Mouse (Mus musculus) G1E (cell line): ENCODE data around the gene Abcb8. TPM values are rescaled to one million over a fixed set of nuclear protein-coding genes. Genes with fewer than 3 reads are reported as not detected.

ENCODE experiments used
- ATAC-seq: 2 replicates; pipeline ENCODE4 v1.8.0; 2016; ENCODE audit warnings: mild to moderate bottlenecking; ENCODE audit not compliant: insufficient number of reproducible peaks, poor library complexity, low FRiP score, severe bottlenecking; ENCODE audit errors: extremely low read depth
- DNase-seq: peaks from one replicate; pipeline ENCODE4 v3.0.0; 2012; ENCODE audit warnings: low spot score
- H3K27me3 ChIP-seq: 2 replicates; pipeline ENCODE4 v1.6.1; 2012; ENCODE audit warnings: mild to moderate bottlenecking, low read length, inconsistent platforms; ENCODE audit not compliant: insufficient read depth
- H3K36me3 ChIP-seq: replicated peaks from 2 replicates; pipeline ENCODE3; 2012; ENCODE audit warnings: mild to moderate bottlenecking, inconsistent platforms
- H3K4me1 ChIP-seq: 2 replicates; pipeline ENCODE4 v1.6.1; 2012; ENCODE audit warnings: low read depth, low read length, inconsistent platforms, mixed read lengths; ENCODE audit not compliant: insufficient read depth
- H3K4me3 ChIP-seq: 2 replicates; pipeline ENCODE4 v1.5.1; 2012; ENCODE audit warnings: low read depth, mild to moderate bottlenecking, inconsistent platforms, low read length, moderate library complexity, mixed read lengths
- H3K9me3 ChIP-seq: replicated peaks from 2 replicates; pipeline ENCODE4 v1.6.1; 2012; ENCODE audit warnings: inconsistent platforms
- CTCF ChIP-seq: IDR thresholded peaks from 2 replicates; pipeline ENCODE4 v1.5.1; 2012; ENCODE audit warnings: low read depth, low read length, inconsistent platforms, mixed read lengths
- GATA1 ChIP-seq: IDR thresholded peaks from 2 replicates; pipeline ENCODE4 v1.6.1; 2012; ENCODE audit warnings: borderline replicate concordance, low read length, inconsistent platforms, mixed read lengths
- GATA2 ChIP-seq: IDR thresholded peaks from 2 replicates; pipeline ENCODE4 v1.6.1; 2012; ENCODE audit warnings: low read depth, low read length, inconsistent platforms, borderline replicate concordance
- POLR2AphosphoS5 ChIP-seq: IDR thresholded peaks from 2 replicates; pipeline ENCODE4 v1.6.1; 2012; ENCODE audit warnings: low read depth, low read length, inconsistent platforms; ENCODE audit not compliant: insufficient replicate concordance
- TAL1 ChIP-seq: conservative IDR thresholded peaks from 2 replicates; pipeline ENCODE4 v1.6.1; 2012; ENCODE audit warnings: low read depth, low read length, inconsistent platforms, mixed read lengths
- polyA plus RNA-seq: library from polyadenylated mRNA; stranded (reverse); fragments of >175 nt; gene quantifications from 2 replicates; pipeline ENCODE4 v1.2.3, GENCODE M21; 2012
- total RNA-seq, 2 experiments: library from RNA; stranded (forward) in 1 of 2; stranded (reverse) in 1 of 2; fragments of 200-1000 nt in 1 of 2; fragments of >200 nt in 1 of 2; fragmentation: Nextera tagmentation in 1 of 2; gene quantifications; 2 replicates each; pipeline ENCODE4 v1.2.3; 2014 to 2017

Gene Abcb8
- total and polyA plus RNA-seq, 3 experiments: 13.5 to 43.6 (median 15.4) TPM

DNA sequence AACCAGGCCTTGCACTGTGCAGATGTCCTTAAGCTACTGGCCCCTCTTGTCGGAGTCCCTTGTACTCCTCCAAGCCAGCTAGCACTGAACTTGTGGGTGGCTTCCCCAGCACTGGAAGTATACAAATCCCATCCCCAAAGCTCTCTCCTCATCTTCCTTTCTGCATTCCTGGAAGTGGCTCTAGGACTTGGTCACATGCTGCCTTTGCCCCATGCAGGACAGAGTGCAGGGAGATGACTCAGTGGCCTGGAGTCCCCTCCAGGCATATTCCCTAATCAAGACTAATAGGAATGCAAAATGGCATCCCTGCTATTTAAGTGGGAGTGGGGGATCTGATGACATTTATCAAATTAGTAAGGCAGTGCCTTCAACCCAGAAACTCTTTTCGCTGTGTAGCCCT, 18.6 kb downstream of the Abcb8 start:
- Histone ChIP-seq H3K4me1 (peaks cover 13% of the 10 kb centered on the region), H3K27me3 (peaks cover 30% of the 10 kb centered on the region), H3K9me3 (no peaks in the 10 kb centered on the region), H3K36me3 (peaks cover 43% of the 10 kb centered on the region), H3K4me3 (no peak overlapping the region)
- DNase-seq (no peak), ATAC-seq (no peak)
- TF ChIP-seq TAL1 (no peak), GATA1 (no peak), CTCF (no peak), GATA2 (no peak), POLR2AphosphoS5 (no peak)

DNA sequence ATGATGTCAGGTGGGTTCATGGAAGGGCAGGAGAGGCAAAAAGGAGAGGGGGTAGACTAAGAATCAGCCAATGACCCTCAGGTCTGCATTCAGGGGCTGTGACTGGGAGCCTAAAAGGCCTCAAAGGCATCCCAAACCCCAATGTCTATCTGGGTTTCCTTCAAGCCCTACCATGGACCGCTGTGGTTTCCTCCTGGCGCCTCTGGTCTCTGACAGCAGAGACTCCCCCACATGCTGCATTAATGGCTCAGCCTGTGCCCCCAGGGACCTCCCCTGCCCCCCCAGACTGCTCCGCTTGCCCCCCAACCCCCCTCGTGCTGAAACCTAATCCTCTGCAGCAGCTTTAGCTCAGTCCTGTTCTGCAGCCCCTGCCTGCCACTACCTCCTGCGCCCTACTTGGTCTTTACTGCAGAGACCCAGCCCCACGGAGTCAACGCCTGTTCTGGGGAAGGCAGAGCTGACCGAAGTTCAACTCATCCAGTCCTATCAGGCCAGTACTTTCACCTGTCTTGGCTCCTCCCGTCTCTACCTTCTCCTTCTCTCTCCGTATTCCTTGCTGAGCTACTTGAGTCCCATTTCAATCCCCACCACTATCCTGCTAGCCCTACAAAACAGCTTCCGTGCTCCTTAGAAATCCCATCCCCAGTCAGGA, 19.7 kb downstream of the Abcb8 start, which contains the start of gene Asic3:
Asic3 (plus strand) TSS at position 351 of the 652 bp plus-strand sequence.
- Histone ChIP-seq H3K36me3 (peaks cover 37% of the 10 kb centered on the region), H3K4me3 (no peak within 1 kb of the TSS), H3K4me1 (peaks cover 13% of the 10 kb centered on the region), H3K27me3 (peaks cover 30% of the 10 kb centered on the region), H3K9me3 (no peaks in the 10 kb centered on the region)
- TF ChIP-seq TAL1 (no peak), GATA1 (no peak), POLR2AphosphoS5 (no peak), GATA2 (no peak), CTCF (no peak)
- DNase-seq (no peak), ATAC-seq (no peak)

DNA sequence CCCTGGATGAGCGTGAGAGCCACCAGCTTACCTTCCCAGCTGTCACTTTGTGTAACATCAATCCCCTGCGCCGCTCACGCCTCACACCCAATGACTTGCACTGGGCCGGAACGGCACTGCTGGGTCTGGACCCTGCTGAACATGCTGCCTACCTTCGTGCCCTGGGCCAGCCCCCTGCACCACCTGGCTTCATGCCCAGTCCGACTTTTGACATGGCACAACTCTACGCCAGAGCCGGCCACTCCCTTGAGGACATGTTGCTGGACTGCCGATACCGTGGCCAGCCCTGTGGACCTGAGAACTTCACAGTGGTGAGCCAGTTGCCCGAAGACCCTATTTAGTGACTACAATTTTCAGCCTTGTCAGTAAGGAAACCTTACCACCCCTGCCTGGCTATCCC, 20.5 kb downstream of the Abcb8 start:
- ATAC-seq (no peak), DNase-seq (no peak)
- Histone ChIP-seq H3K4me1 (peaks cover 13% of the 10 kb centered on the region), H3K36me3 (peaks cover 37% of the 10 kb centered on the region), H3K4me3 (no peak overlapping the region), H3K27me3 (peaks cover 30% of the 10 kb centered on the region), H3K9me3 (no peaks in the 10 kb centered on the region)
- TF ChIP-seq GATA1 (no peak), CTCF (no peak), TAL1 (no peak), POLR2AphosphoS5 (no peak), GATA2 (no peak)

DNA sequence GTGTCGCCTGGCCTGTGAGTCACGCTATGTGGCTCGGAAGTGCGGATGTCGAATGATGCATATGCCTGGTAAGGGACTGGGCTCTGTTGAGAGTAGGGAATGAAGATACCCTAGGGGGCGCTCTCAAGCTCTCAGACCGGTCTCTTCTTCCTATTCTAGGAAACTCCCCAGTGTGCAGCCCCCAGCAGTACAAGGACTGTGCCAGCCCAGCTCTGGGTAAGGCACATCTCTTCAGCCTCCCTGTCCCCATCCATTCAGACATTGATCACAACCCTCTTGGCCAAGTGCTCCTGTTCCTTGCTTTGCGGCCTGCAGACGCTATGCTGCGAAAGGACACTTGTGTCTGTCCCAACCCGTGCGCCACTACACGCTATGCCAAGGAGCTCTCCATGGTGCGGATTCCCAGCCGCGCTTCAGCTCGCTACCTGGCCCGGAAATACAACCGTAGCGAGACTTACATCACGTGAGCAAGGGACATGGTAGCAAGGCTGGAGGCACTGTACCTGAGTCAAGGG, 22.8 kb downstream of the Abcb8 start:
- Histone ChIP-seq H3K9me3 (no peaks in the 10 kb centered on the region), H3K4me1 (peaks cover 13% of the 10 kb centered on the region), H3K4me3 (no peak overlapping the region), H3K36me3 (peaks cover 43% of the 10 kb centered on the region), H3K27me3 (peaks cover 30% of the 10 kb centered on the region)
- TF ChIP-seq GATA2 (no peak), CTCF (peak; percentile 23; the same call in 1 of the 2 replicates)
- no peak for ATAC-seq
- peak; percentile 54 for DNase-seq

DNA sequence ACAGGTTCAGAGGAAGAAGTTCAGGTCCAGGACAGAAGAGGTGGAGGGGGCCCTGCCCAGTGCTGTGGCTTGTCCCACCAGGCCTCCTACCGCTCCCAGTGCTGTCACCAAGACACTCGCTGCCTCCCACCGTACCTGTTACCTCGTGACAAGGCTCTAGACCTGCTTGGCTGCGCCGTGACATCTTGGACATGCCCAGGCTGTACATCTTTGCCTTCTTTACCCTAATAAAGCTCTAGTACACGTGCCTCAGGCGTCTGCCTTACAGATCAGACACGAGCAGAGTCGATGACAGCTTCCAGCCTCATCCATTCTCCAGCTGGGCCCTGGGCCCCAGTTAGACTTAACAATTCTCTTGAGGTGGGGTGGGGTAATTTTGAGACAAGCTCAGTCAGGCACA, 24.1 kb downstream of the Abcb8 start:
- no peak for TF ChIP-seq GATA1
- no peak for TF ChIP-seq GATA2
- no peak for TF ChIP-seq TAL1
- no peak for TF ChIP-seq POLR2AphosphoS5
- no peak for TF ChIP-seq CTCF
- no peaks in the 10 kb centered on the region for H3K9me3 ChIP-seq
- H3K27me3 ChIP-seq: peaks cover 30% of the 10 kb centered on the region
- ATAC-seq (no peak), DNase-seq (no peak)
- H3K4me1 ChIP-seq: peaks cover 17% of the 10 kb centered on the region
- H3K36me3 ChIP-seq: peaks cover 53% of the 10 kb centered on the region
- no peak overlapping the region for H3K4me3 ChIP-seq

DNA sequence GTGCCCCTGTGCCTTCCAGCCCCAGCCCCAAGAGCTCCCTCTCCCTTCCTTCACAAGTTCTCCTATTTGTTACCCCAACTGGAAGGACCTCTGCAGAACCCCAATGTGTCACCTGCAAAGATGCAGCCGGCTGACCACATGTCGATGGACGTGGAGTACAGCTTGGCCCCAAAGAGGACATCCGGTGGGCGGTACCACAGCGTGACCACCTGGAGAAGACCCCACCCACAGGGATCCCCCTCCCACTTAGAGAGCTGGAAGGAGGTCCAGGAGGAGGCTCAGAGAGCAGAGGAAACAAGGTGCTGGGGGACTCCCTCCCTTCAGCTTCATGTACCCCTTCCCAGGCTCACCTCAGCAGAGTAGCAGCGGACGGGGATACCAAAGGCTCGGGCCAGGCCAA, 26.9 kb downstream of the Abcb8 start:
- no peak overlapping the region for H3K4me3 ChIP-seq
- ATAC-seq (no peak), DNase-seq (no peak)
- TF ChIP-seq CTCF: no peak
- no peak for TF ChIP-seq GATA2
- TF ChIP-seq TAL1: no peak
- TF ChIP-seq POLR2AphosphoS5: no peak
- no peak for TF ChIP-seq GATA1
- no peaks in the 10 kb centered on the region for H3K9me3 ChIP-seq
- peaks cover 53% of the 10 kb centered on the region for H3K36me3 ChIP-seq
- H3K27me3 ChIP-seq: peaks cover 4% of the 10 kb centered on the region
- H3K4me1 ChIP-seq: peaks cover 34% of the 10 kb centered on the region
